Mouse (Mus musculus) thymus, adult 2 months (tissue): Measurements from ENCODE around the gene Ankrd7. TPM values are rescaled to one million over a fixed set of nuclear protein-coding genes. Genes with fewer than 3 reads are reported as not detected.
A peak's percentile ranks its signal among the peaks of the same experiment; 100 is the strongest.

ENCODE experiments used
- DNase-seq: peaks from one replicate; pipeline ENCODE4 v3.0.0; 2021
- H3K27ac ChIP-seq: fragments of 200-500 bp; 2 replicates; pipeline ENCODE4 v1.5.1; 2012; ENCODE audit warnings: low read length, control low read depth; ENCODE audit not compliant: control insufficient read depth, insufficient read depth
- H3K27me3 ChIP-seq: fragments of 200-500 bp; 2 replicates; pipeline ENCODE4 v1.6.1; 2012; ENCODE audit warnings: mild to moderate bottlenecking, low read length, moderate library complexity, mixed read lengths; ENCODE audit not compliant: control insufficient read depth, insufficient read depth
- H3K36me3 ChIP-seq: fragments of 200-500 bp; 2 replicates; pipeline ENCODE4 v1.6.1; 2012; ENCODE audit warnings: mild to moderate bottlenecking, low read length, moderate library complexity; ENCODE audit not compliant: control insufficient read depth, insufficient read depth
- H3K4me1 ChIP-seq: fragments of 200-500 bp; replicated peaks from 2 replicates; pipeline ENCODE4 v1.6.1; 2012; ENCODE audit warnings: low read length; ENCODE audit not compliant: control insufficient read depth, insufficient read depth
- H3K4me3 ChIP-seq: fragments of 200-500 bp; 2 replicates; pipeline ENCODE4 v1.5.1; 2012; ENCODE audit warnings: mild to moderate bottlenecking, low read length, control low read depth, moderate library complexity; ENCODE audit not compliant: control insufficient read depth, insufficient read depth
- CTCF ChIP-seq: fragments of 200-500 bp; IDR thresholded peaks from 2 replicates; pipeline ENCODE4 v1.5.1; 2012; ENCODE audit warnings: mild to moderate bottlenecking, control low read depth, low read length, moderate library complexity, borderline replicate concordance; ENCODE audit not compliant: control insufficient read depth, poor library complexity, insufficient read depth; ENCODE audit errors: extremely low read depth
- POLR2A ChIP-seq: fragments of 200-500 bp; IDR thresholded peaks from 2 replicates; pipeline ENCODE4 v1.6.1; 2012; ENCODE audit warnings: mild to moderate bottlenecking, low read length, control low read depth, moderate library complexity; ENCODE audit not compliant: control insufficient read depth, poor library complexity, insufficient read depth; ENCODE audit errors: extremely low read depth
- WGBS: fragments of 180-500 bp; shearing (Covaris S2); methylation state at CpG from one replicate; pipeline ENCODE4 v1.1.7; 2018; 5-methylcytosine and 5-hydroxymethylcytosine counted together
- polyA plus RNA-seq: library from polyadenylated mRNA; depleted of rRNA; stranded (reverse); fragments of >200 nt; gene quantifications from 2 replicates; pipeline ENCODE4 v1.2.3, GENCODE M21; 2012

Gene Ankrd7
- polyA plus RNA-seq, 1 experiment: not detected

GRCm38 (mm10) chr6:18848051-18848701 is 17.9 kb upstream of the Ankrd7 start, which contains the start of gene Lsm8:
TSS of gene Lsm8 (plus strand) at chr6:18848579.
- H3K4me3 ChIP-seq: peak within 1 kb of the TSS; percentile 54
- no peaks in the 10 kb centered on the region for H3K4me1 ChIP-seq
- no peaks in the 10 kb centered on the region for H3K27me3 ChIP-seq
- peak; percentile 96 for DNase-seq
- peaks cover 23% of the 10 kb centered on the region for H3K36me3 ChIP-seq
- H3K27ac ChIP-seq: peak within 1 kb of the TSS; percentile 78
- TF ChIP-seq CTCF: peak; percentile 25; the same call in 1 of the 2 replicates
- TF ChIP-seq POLR2A: peak; percentile 94
- WGBS: under 1% methylated on average over 37 of the region's 37 CpGs

GRCm38 (mm10) chr6:18848702-18849061 is 17.4 kb upstream of the Ankrd7 start:
- TF ChIP-seq CTCF (no peak), POLR2A (no peak)
- Histone ChIP-seq H3K4me1 (no peaks in the 10 kb centered on the region), H3K4me3 (peak overlapping the region; percentile 54), H3K36me3 (peaks cover 28% of the 10 kb centered on the region), H3K27me3 (no peaks in the 10 kb centered on the region), H3K27ac (peak overlapping the region; percentile 70; the same call in 1 of the 2 replicates)
- DNase-seq: no peak
- WGBS: under 1% methylated on average over 28 of the region's 28 CpGs

GRCm38 (mm10) chr6:18855323-18855722 is 10.8 kb upstream of the Ankrd7 start:
- no peak for TF ChIP-seq CTCF
- no peak for TF ChIP-seq POLR2A
- Histone ChIP-seq H3K4me1 (no peaks in the 10 kb centered on the region), H3K36me3 (peaks cover 51% of the 10 kb centered on the region), H3K27ac (no peak overlapping the region), H3K4me3 (no peak overlapping the region), H3K27me3 (no peaks in the 10 kb centered on the region)
- no peak for DNase-seq

- TF ChIP-seq POLR2A: no peak
- TF ChIP-seq CTCF: no peak
- Histone ChIP-seq H3K27me3 (no peaks in the 10 kb centered on the region), H3K27ac (no peak overlapping the region), H3K4me3 (no peak overlapping the region), H3K36me3 (peaks cover 44% of the 10 kb centered on the region), H3K4me1 (no peaks in the 10 kb centered on the region)
- DNase-seq: no peak
- 98% methylated on average over 3 of the region's 3 CpGs for WGBS
Measured at GRCm38 (mm10) chr6:18856487-18857078, 9.5 kb upstream of the Ankrd7 start.

GRCm38 (mm10) chr6:18889030-18889429 is 22.9 kb downstream of the Ankrd7 start:
- WGBS: 71% methylated on average over 2 of the region's 2 CpGs
- Histone ChIP-seq H3K4me3 (no peak overlapping the region), H3K27ac (no peak overlapping the region), H3K36me3 (no peaks in the 10 kb centered on the region), H3K27me3 (no peaks in the 10 kb centered on the region), H3K4me1 (no peaks in the 10 kb centered on the region)
- TF ChIP-seq CTCF: no peak
- DNase-seq: no peak

GRCm38 (mm10) chr6:18894142-18894541 is 28.0 kb downstream of the Ankrd7 start:
- no peak for TF ChIP-seq CTCF
- no peak for DNase-seq
- no peaks in the 10 kb centered on the region for H3K36me3 ChIP-seq

GRCm38 (mm10) chr6:18907173-18907572 is 41.1 kb downstream of the Ankrd7 start:
- H3K27ac ChIP-seq: no peak overlapping the region
- 91% methylated on average over 2 of the region's 2 CpGs for WGBS
- H3K4me1 ChIP-seq: no peaks in the 10 kb centered on the region
- no peaks in the 10 kb centered on the region for H3K36me3 ChIP-seq
- H3K27me3 ChIP-seq: no peaks in the 10 kb centered on the region
- no peak for DNase-seq
- no peak overlapping the region for H3K4me3 ChIP-seq
- no peak for TF ChIP-seq CTCF
- TF ChIP-seq POLR2A: no peak

More at GRCm38 (mm10) chr6:18894142-18894541, 28.0 kb downstream of the Ankrd7 start:
- H3K27me3 ChIP-seq: no peaks in the 10 kb centered on the region
- H3K27ac ChIP-seq: no peak overlapping the region
- no peaks in the 10 kb centered on the region for H3K4me1 ChIP-seq
- H3K4me3 ChIP-seq: no peak overlapping the region
